Comparison of ENCODE assay signal across 17 mouse cellular contexts in genomic region chr2:82620553-82620952, GRCm38 (mm10).
"Had no signal": no experiment of that assay in that cellular context is flagged by ENCODE, and none has a peak within 500 bp of the region (broad histone marks: within the 10 kb centered on the region; RNA-seq: fewer than 3 reads in every experiment).

No protein-coding gene starts in this region.

- ATAC-seq: liver, embryonic 12.5 days had no signal

- H3K27me3 ChIP-seq: limb, embryonic 13.5 days; liver, embryonic 12.5 days; liver, embryonic 15.5 days; lung, embryonic 15.5 days; megakaryocyte, embryonic 14.5 days; neural tube, embryonic 13.5 days had no signal

- DNase-seq: kidney, adult 9 months; kidney, postnatal 14 days; kidney, postnatal 4 days; liver; lung, adult 18-20 months; lung, postnatal 10 days; lung, postnatal 36 days; thymus, adult 18-20 months; thymus, postnatal 36 days had no signal

- H3K9me3 ChIP-seq: limb, embryonic 10.5 days; limb, embryonic 13.5 days; liver, embryonic 12.5 days; liver, embryonic 15.5 days; lung, embryonic 15.5 days; megakaryocyte, embryonic 14.5 days had no signal

- H3K4me3 ChIP-seq: limb, embryonic 10.5 days; limb, embryonic 13.5 days; liver, embryonic 12.5 days; liver, embryonic 15.5 days; lung, embryonic 15.5 days; megakaryocyte, embryonic 14.5 days; neural tube, embryonic 13.5 days had no signal

- H3K36me3 ChIP-seq: limb, embryonic 10.5 days; limb, embryonic 13.5 days; liver, embryonic 12.5 days; liver, embryonic 15.5 days; lung, embryonic 15.5 days; neural tube, embryonic 13.5 days had no signal

- H3K4me2 ChIP-seq: limb, embryonic 13.5 days; liver, embryonic 12.5 days; liver, embryonic 15.5 days; lung, embryonic 15.5 days; midbrain, embryonic 11.5 days; neural tube, embryonic 13.5 days had no signal

- H3K27ac ChIP-seq: limb, embryonic 10.5 days; limb, embryonic 13.5 days; liver, embryonic 12.5 days; liver, embryonic 15.5 days; lung, embryonic 15.5 days; neural tube, embryonic 13.5 days had no signal

- H3K9ac ChIP-seq: limb, embryonic 13.5 days; liver, embryonic 12.5 days; liver, embryonic 15.5 days; lung, embryonic 15.5 days; neural tube, embryonic 13.5 days had no signal

- H3K4me1 ChIP-seq: limb, embryonic 10.5 days; limb, embryonic 13.5 days; liver, embryonic 12.5 days; liver, embryonic 15.5 days; lung, embryonic 15.5 days; megakaryocyte, embryonic 14.5 days; neural tube, embryonic 13.5 days had no signal
